In the genomic region with DNA sequence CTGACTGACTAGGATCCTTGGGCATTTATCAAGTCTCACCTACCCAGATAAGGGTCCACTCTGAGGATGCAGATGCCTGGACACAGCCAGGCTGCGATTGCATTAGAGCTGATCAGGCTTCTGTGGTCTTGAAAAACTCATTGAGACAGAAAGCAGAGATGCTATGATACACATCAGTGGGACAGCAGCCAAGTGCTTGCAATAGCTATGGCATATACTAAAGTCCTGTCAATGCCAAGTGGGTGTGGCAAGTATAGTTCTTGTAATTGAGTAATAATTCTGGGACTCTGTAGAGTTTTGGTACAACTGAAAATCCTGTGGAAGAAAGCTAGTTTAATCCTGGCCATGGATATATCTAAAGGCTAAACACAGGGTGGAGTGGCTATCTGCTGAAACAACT, we compare ENCODE assay signal across 14 mouse cellular contexts. TPM values are rescaled to one million over a fixed set of nuclear protein-coding genes. Genes with fewer than 3 reads are reported as not detected.
"Had no signal": no experiment of that assay in that cellular context is flagged by ENCODE, and none has a peak within 500 bp of the region (broad histone marks: within the 10 kb centered on the region; RNA-seq: fewer than 3 reads in every experiment).

No protein-coding gene starts in this region.

- H3K27me3 ChIP-seq: liver, embryonic 15.5 days; lung, embryonic 15.5 days; megakaryocyte, embryonic 14.5 days had no signal

- H3K4me1 ChIP-seq: liver, embryonic 15.5 days; lung, embryonic 15.5 days; megakaryocyte, embryonic 14.5 days had no signal

- H3K4me3 ChIP-seq: liver, embryonic 15.5 days; lung, embryonic 15.5 days; megakaryocyte, embryonic 14.5 days had no signal

- ATAC-seq: midbrain, embryonic 16.5 days had no signal

- DNase-seq: kidney, adult 9 months; kidney, postnatal 4 days; left cerebral cortex, postnatal 4 days; right cerebral cortex, postnatal 25 days had no signal

- H3K9ac ChIP-seq: liver, embryonic 15.5 days; lung, embryonic 15.5 days had no signal

- H3K4me2 ChIP-seq: liver, embryonic 11.5 days; liver, embryonic 15.5 days; lung, embryonic 15.5 days; midbrain, embryonic 11.5 days had no signal

- H3K27ac ChIP-seq: kidney, postnatal 0 days; liver, embryonic 15.5 days; lung, embryonic 15.5 days had no signal

- H3K36me3 ChIP-seq: liver, embryonic 15.5 days; lung, embryonic 15.5 days had no signal

- H3K9me3 ChIP-seq: liver, embryonic 15.5 days; lung, embryonic 15.5 days had no signal

RNA-seq across cellular contexts. Expression of a gene that starts 53.2 kb away (rescaled TPM):
- total RNA-seq: layer of hippocampus, adult 8-10 months; layer of hippocampus, postnatal 14 days; left cerebral cortex, postnatal 4 days had no signal
- polyA plus RNA-seq: midbrain, embryonic 11.5 days; midbrain, embryonic 16.5 days; neural tube, embryonic 14.5 days had no signal
